Mouse (Mus musculus): ENCODE results near the gene Dnase1l1. TPM values are rescaled to one million over a fixed set of nuclear protein-coding genes. Genes with fewer than 3 reads are reported as not detected.

Dnase1l1 gene
- 0.47 and 1.2 TPM in 2 replicates for polyA plus RNA-seq (2012)

DNA sequence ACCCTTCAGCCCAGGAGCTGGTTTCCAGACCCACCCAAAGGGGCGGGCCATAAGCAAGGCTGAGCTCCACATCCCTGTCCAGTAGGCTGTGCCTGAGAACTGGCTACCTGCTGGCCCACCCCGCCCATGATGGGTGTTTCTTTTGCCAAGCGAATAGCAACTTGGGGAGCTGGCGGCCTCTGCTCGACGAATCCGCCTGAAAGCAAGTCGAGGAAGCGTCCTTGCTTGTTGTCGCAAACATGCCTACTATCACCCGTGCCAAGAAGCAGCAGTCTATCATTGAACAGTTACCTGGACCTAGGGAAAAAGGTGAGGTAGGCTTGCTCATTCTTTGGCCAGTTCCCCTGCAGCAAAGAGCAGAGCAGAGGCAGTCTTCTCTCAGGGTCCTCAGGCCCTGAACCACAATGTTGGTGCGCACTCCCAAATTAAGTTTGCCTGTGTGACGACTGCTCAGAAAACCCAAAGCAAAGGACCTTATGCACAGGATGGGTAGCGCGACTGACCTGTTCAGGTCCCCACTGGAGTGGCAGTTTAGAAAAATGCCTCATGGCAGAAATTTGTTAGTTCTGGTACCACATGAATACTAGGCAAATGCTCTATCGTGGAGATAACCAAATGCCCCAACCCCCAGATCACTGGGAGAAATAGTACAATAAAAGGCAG lies at the start of gene Dnase1l1, which contains the start of gene Taz:
Gene Dnase1l1, minus strand, starts transcription at position 606 of the 663 bp plus-strand sequence.
Gene Taz, plus strand, starts transcription at position 181 of the 663 bp plus-strand sequence.

DNA sequence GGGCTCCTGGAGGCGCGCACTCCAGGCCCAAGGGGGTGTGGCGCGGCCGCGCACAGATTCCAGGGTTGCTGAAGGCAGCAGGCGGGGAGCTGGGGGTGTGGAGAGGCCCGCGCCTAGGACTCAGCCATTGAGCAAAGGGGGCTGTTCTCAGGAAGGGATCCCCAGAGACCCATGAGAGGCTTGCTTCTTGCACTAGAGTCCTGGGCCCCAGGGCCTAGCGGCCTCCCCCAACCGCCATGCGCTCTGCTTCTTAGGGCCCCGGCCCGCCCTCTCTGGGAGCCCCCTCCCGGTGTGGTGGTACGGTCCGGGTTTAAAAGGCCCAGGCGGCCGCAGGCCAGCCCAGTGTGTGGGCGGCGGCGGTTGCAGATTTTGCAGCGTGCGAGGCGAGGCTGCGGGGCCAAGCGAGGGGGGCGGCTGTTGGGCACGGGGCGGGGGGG lies 46.6 kb upstream of the Dnase1l1 start, which contains the start of gene Plxna3:
Gene Plxna3, plus strand, starts transcription at position 342 of the 437 bp plus-strand sequence.

DNA sequence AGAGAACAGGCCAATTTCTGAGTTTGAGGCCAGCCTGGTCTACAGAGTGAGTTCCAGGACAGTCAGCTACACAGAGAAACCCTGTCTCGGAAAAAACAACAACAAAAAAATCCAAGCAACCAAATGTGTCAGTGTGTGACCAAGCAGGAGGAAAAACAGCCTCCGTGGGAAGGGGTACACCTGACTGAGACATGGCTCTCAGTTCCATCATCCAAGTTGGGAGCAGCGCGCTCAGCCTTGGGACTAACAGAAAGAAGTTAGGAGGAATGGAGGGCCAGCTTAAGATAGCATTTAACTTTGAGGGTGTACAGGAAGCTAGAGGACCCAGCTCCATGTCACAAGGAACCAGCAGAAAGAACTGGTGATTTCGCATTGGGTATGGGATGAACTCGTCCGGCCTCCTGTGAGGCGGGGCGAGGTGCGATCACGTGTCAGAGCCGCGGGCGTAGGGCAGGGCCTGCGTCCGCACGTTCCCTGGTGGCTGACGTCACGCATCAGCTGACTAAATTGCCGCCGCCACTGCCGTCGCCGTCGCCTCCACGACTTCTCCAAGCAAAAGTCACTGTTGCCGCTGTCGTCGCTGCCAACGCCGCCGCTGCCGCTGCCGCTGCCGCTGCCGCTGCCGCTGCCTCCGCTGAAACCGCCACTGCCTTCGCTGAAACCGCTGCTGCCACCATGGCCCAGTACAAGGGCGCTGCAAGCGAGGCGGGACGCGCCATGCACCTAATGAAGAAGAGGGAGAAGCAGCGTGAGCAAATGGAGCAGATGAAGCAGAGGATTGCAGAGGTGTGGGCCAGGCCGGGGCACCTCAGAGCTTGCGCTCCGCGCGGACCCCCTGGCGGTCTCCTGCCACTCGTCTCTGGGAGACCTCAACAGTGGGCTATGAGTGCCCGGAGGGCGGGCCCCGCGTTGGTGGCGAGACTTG lies 30.7 kb upstream of the Dnase1l1 start, which contains the start of gene Fam50a:
Gene Fam50a, plus strand, starts transcription at position 494 of the 925 bp plus-strand sequence.

DNA sequence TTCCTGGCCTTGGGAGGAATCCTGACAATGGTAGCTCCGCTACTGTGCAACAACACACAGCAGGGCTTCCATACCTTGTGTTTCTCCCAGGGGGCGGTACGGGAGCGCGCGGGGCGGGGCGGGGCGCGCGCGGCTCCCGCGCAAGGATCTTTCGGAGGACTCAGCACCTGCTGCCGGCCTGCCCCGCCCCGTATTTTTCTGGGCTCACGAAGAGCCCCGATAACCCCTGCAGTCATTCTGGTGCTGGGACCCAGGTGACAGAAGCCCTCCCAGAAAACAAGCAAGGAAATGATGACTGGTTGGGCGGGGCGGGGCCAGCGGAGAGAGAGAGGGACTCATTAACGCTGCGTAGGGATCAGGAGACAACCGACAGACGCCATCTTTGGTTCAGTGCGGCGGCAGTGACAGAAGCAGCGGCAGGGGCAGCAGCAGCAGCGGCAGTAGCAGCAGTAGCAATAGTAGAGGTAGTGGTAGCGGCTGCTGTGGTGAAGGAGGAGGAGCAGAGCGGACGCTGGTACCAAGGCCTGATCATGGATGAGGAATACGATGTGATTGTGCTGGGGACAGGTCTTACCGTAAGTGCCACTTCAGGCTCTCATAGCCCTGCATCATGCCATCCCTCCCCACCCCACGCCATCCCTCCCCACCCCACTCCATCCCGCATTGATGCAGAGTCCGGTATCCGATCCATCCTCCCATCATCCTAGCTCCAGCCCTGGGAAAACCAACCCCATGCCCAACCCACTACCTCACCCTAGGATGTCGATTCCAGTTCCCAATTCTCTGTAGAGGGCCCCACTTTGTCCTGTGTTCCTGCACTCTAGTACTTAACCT lies 22.9 kb upstream of the Dnase1l1 start, which contains the start of gene Gdi1:
Gene Gdi1, plus strand, starts transcription at position 132 of the 834 bp plus-strand sequence.

DNA sequence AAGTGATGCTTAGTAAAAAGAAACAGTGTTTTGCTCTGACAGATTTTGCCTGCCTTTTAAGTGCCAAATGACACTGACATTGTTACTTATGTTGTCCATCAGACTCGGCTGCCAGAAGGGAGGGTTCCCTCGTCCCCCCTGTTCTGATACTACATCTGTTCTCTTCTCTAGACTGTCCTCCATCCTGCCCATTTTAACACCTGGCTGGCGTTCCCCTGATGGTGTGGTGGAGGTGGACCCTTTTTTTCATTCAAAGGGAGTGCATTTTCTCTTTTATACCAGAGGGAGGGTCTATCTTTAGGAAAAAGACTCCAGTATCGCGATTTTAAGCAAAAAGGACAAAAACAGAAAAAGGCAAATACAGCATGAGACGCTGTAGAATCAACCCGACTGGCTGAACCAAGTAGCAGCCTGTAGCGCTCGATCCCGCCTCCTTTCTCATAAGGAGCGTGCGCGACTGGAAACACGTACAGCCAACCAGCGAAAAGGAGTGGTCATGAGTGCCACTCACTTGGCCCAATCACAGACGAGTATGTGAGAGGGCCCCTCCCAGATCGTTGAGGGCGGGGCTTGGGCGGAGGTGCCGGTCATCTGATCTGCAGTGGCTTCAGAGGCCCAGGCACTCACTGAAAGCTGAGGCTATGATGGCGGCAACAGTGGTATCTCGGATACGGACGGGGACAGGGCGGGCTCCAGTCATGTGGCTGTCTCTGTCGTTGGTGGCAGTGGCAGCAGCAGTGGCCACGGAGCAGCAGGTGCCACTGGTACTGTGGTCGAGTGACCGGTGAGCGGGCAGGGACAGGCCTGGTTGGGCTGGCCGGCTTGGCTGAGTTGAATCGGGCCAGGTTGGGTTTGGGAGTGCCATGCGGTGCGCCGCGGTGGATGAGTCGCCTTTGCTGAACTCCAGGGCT lies 14.7 kb upstream of the Dnase1l1 start, which contains the start of gene Atp6ap1:
Gene Atp6ap1, plus strand, starts transcription at position 560 of the 911 bp plus-strand sequence.

DNA sequence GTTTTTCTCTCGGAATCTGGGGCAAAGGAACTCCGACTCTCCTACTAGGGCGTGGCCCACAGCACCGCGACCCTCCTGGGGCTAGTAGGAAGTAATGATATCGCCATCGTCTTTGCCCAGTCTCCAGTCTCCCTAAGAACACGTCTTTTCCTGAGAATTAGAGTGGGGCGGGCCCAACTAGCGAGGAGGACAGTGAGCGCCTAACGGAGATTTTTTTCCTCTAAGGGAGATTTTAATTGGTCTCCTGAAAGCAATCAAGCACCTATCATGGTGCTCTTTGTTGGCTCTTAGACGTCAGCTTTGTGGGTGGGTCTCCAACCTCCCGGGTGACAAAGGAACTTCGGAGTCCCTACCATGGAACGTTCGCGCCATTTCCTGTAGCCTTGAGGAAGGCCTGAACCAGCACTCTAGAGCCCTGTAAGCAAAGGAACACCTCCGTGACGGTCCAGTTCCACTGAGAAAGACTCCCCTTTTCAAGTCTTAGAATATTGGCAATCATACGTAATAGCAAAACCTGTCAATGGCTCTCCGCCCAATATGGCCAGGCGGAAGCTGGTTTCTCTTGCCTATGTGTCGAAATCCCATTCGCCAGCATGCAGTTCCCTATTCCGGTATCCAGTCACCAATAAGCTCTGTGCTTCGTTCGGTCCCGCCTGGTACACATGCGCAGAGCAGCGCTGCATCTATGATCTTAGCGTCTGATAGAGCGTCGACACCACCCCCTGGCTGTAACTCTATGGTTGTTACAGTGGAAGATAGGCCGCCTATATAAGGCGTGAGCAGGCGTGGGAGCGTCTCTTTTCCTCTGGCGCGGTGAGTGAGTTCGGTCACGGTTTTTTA lies 11.9 kb downstream of the Dnase1l1 start, which contains the start of gene Rpl10:
Gene Rpl10, plus strand, starts transcription at position 751 of the 840 bp plus-strand sequence.

DNA sequence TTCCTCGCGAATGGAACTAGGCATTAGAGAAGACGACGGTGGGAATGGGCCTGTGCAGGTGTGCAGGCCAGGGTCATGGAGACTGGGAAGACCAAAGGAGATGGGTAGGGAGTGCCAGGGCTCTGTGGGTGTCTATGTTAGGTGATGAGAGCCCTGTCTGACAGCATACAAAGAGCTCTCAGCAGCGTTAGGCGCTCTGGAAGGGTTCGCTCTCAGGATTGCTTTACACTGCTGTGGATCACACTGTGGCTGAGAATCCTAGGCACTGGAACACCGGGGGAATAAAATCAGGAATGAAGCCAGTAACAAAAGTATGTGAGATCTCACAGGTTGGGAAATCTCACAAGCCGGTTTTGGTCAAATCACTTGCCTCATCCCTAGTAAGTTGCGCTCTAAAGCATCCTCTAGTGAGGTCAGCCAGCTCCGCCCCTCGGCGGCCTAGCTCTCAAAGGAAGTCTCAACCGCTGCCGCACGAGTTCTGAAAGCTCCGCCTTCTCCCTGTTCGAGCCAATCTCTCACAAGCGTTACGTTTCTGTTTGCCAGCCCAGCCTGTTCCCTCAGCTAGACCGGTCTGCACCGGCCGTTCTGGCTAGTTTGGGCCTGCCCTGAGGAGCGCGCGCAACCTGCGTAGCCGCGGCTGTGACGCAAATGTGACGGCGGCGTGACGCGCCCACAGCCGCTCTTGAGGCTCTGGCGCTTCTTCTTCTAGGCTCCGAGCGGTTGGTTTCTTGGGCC lies 27.8 kb downstream of the Dnase1l1 start, which contains the start of gene Emd:
Gene Emd, plus strand, starts transcription at position 535 of the 735 bp plus-strand sequence.

DNA sequence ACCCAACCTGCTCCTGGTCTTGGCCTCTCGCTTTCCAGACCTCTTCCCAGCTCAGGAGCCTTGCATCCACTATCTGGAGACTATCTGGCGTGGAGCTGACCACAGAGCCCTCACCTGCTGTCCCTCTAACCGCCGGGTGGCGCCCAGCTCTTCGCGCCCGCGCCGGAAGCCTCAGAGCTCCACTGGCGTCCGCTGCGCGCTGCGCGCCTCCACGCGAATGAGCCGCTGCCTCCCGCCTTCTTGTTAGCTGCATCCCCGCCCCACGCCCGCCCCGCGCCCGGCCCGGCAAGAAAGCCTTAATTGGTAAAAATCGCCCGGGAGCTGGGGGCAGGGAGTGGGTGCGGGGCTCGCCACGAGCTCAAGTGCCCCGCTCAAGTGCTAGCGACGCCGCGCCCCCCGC lies 32.5 kb downstream of the Dnase1l1 start, which contains the start of gene Flna:
Gene Flna, minus strand, starts transcription at position 206 of the 400 bp plus-strand sequence.

Other genes starting within 250 kb of the Dnase1l1 start
- gene Opn1mw, start 154.9 kb downstream of the Dnase1l1 start, polyA plus RNA-seq (2012) = not detected in 2 replicates
- gene Mecp2, start 147.0 kb downstream of the Dnase1l1 start, polyA plus RNA-seq (2012) = 33.5 and 42.0 TPM in 2 replicates
- gene Tex28, start 114.5 kb downstream of the Dnase1l1 start, polyA plus RNA-seq (2012) = not detected in 2 replicates
- not detected in 2 replicates for gene Tktl1, start 105.1 kb downstream of the Dnase1l1 start, polyA plus RNA-seq (2012)
- gene Flna, start 32.5 kb downstream of the Dnase1l1 start, polyA plus RNA-seq (2012) = 125 and 148 TPM in 2 replicates
- 42.2 TPM in 2 replicates for gene Emd, start 27.6 kb downstream of the Dnase1l1 start, polyA plus RNA-seq (2012)
- 1,371 and 1,458 TPM in 2 replicates for gene Rpl10, start 11.5 kb downstream of the Dnase1l1 start, polyA plus RNA-seq (2012)
- 34.8 and 36.9 TPM in 2 replicates for gene Taz, start 425 bp downstream of the Dnase1l1 start, polyA plus RNA-seq (2012)
- gene Atp6ap1, start 14.8 kb upstream of the Dnase1l1 start, polyA plus RNA-seq (2012) = 15.5 and 20.0 TPM in 2 replicates
- 35.5 and 48.6 TPM in 2 replicates for gene Gdi1, start 22.7 kb upstream of the Dnase1l1 start, polyA plus RNA-seq (2012)
- gene Fam50a, start 30.7 kb upstream of the Dnase1l1 start, polyA plus RNA-seq (2012) = 34.9 and 43.8 TPM in 2 replicates
- gene Plxna3, start 46.7 kb upstream of the Dnase1l1 start, polyA plus RNA-seq (2012) = 4.6 and 6.7 TPM in 2 replicates
- 5.9 and 6.9 TPM in 2 replicates for gene Lage3, start 71.3 kb upstream of the Dnase1l1 start, polyA plus RNA-seq (2012)
- 31.2 and 32.6 TPM in 2 replicates for gene Ubl4a, start 90.9 kb upstream of the Dnase1l1 start, polyA plus RNA-seq (2012)
- gene Slc10a3, start 91.0 kb upstream of the Dnase1l1 start, polyA plus RNA-seq (2012) = 4.5 and 5.4 TPM in 2 replicates
- gene Fam3a, start 110.9 kb upstream of the Dnase1l1 start, polyA plus RNA-seq (2012) = 6.1 and 7.7 TPM in 2 replicates
- gene Ikbkg, start 111.0 kb upstream of the Dnase1l1 start, polyA plus RNA-seq (2012) = 9.2 and 10.3 TPM in 2 replicates
- gene G6pdx, start 146.9 kb upstream of the Dnase1l1 start, polyA plus RNA-seq (2012) = 19.5 and 27.3 TPM in 2 replicates
- gene Gm6880, start 199.1 kb upstream of the Dnase1l1 start, polyA plus RNA-seq (2012) = not detected in 2 replicates